Mouse (Mus musculus) adrenal gland, adult (tissue): ENCODE measurements around the gene Olfr315.
"Not testable (repeated sequence)": the region's sequence is repeated elsewhere in the genome, so short reads cannot be mapped to it uniquely, and the experiment has no call there.

Experiments
- DNase-seq, 2 experiments: peaks; one replicate each; pipeline ENCODE4 v3.0.0; 2022 to 2023; ENCODE audit warnings: low spot score in 1 of 2; ENCODE audit not compliant: inconsistent age in 2 of 2

Gene Olfr315

DNA sequence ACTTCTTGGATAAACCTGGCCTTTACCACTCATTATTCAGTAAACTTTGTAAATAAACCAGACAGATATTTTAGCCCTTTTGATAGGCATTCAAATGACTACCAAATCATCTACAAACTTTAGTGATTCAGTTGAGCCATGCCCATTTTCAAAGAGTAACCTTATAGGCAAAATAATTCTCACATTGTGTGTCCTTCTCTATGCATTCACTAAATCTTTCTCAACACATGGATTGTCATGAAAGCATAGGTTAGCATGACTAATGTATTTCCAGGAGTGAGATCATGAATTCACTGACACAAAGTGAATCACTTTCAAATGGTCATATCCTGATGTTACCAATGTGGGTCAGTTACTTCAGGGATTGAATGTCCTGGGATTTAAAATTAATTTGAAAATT, at the start of gene Olfr315:
TSS of gene Olfr315 (plus strand) at position 301 of the 400 bp plus-strand sequence.
- DNase-seq = no peak

DNA sequence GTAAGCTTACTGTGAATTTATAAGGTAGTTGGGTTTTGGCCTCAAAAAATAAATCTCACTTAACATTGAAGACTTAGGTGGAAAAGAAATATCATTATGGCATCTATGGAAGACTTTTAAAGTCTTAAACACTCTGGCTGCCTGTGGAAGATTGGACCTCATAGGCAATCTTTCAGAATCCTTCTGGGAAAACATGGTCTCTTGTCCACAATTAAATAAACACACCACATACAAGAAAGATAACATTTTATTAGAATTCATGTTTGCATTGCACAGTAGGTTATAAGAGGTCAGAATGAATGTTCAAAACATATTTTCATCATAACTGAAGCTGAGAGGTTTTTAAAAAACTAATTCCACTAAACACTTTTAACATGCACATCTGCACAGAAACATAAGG, 49.1 kb upstream of the Olfr315 start, which contains the start of gene Olfr318:
TSS of gene Olfr318 (minus strand) at position 101 of the 400 bp plus-strand sequence.
- no peak for DNase-seq

DNA sequence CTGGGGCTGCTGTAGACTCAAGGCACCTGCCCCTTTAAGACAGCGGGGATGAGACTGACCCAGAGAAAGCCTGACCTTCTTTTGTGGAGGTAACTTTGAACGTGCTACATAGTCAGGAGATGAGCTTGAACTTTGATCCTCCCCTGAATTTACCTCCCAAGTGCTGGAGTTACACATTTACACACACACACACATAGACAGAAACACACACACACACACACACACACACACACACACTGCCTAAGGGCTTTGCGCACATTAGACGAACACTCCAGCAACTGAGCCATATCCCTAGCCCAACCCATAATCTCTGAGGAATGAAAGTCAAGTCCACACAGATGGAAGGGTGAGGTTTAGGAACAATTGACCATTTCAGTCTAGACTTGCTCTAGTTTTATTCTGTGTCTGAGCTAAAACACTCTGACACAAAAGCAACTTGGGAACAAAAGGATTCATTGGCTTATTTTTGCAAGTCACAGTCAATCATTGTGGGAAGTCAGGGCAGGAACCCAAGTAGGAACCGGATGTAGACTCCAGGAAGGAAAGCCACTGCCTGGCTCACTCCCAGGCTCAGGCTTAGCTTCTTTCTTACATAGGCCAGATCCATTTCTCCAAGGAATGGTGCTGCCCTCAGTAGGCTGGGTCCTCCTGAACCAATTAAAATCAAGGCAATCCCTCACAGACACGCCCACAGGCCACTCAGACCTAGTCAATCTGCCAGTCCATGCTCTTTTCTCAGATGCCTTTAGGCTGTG, 44.9 kb upstream of the Olfr315 start:
- not testable (repeated sequence) for DNase-seq

DNA sequence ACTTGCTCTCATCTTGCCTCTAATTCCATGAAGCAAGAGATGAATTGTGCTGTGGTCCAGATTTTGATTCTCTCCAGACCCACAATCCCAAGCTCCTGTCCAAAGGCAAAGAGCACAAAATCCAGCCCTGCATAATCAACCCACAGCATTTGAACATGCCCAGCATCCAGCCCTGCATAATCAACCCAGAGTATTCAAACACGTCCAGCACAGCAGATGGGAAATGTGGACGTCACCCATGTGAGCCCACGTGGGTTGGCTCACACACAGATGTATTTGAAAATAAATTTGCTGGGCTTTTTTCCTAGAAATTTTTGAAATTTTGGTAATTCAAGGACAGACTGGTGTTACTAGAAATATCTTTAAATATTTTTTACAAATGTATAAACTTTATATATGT, 39.6 kb upstream of the Olfr315 start:
- DNase-seq = no peak

DNA sequence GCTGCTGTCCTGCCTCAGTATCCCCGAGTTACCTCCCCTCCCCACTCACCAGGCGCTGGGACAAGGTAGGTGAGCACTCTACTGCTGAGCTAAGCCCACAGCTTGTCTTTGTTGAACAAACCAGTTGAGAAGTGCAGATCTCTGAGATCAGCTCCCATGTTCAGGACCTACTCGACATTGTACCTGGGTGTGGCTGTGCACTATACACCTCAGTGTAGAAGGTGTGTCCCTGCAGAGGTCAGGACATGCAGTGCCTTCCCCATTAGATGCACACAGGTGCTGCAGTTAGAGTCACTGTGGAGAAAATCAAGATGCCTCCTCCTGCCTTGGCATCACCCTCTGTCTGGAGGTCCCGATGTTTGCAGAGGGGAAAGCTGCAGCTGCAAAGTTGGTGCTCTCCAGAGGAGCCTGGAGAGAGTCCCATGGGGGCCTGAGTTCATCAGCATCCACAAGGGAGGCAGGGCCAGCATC, 34.2 kb upstream of the Olfr315 start, which contains the start of gene Olfr317:
TSS of gene Olfr317 (minus strand) at position 421 of the 471 bp plus-strand sequence.
- DNase-seq = no peak

DNA sequence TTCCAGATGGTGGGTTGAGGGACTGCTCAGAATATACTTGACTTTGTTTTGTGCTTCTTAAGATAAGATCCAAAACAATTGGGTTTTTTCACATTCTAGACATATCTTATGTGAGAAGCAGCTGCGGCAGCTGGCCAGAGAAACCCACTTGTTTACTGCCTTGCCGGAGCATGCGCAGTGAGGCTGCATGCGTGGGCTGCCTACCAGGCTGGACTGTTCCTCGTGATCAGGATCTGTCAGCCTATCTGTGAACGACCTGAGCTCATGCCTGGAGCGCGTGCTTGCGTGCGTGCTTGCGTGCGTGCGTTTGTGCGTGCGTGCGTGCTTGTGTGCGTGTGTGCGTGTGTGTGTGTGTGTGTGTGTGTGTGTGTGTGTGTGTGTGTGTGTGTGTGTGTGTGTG, 21.9 kb upstream of the Olfr315 start:
- DNase-seq = not testable (repeated sequence)

DNA sequence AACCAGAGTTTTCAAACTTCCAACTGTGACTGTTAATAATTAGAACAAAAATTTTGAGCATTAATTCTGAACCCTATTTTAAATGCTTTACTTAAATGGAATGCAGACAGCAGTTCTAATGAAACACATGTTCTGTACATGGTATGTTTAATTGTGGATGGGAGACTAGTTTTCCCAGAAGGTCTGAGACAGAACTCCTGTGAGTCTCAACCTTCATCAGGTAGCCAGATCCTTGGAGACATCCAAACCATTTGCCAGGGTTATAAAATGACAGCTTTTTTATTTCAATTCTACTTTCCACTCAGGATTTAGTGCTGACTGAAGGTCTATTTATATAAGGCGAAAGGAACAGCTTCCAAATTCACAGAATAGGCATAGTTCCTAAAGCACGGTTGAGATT, 20.6 kb upstream of the Olfr315 start, which contains the start of gene Olfr316:
TSS of gene Olfr316 (plus strand) at position 301 of the 400 bp plus-strand sequence.
- no peak for DNase-seq

DNA sequence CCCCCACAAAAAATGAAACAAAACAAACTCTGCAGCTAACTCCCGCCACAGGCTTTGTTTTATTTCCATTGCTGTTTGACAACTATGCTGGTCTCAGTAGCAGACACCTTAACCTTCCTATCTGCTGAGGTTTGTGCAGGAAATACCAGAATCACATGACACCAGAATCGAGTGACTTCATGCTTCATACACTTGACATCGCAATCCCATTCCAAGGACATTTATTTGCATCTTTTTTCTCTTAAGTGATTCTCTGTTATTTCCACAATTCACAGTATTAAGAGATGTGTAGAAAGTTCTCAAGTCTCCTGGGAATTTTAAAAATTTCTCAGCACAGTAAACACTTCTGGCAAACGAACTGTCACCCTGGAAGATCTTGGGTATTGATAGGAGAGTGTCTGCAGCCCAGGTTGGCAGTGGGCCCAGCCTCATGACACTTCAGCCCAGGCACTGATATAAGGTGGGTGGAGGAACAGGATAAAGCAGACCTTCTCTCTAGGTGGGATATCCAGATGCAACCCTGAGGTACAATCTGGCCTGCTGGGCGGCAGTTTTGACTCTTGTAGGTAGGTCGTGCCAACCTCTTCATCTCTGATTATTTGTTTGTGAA, 9.6 kb downstream of the Olfr315 start, which contains the start of gene Olfr314:
TSS of gene Olfr314 (plus strand) at position 473 of the 610 bp plus-strand sequence.
- DNase-seq = no peak

DNA sequence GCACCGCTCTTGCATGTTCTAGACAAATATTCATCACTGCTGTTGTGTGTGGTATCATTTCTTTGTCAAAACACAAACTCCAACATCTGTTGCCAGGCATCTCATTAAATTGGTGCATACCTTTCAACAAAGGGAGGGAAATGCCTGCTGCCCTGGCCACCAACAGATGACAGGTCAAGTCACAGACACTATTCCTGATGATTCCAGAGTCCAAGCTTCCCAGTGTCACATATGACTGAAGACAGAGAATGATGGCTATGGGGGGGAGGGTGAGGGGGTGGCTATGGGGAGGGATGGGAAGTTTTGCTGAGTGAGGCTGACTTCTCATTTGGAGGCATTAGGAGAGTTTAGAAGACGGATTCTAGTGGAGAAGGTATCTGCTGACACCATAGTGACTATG, 11.2 kb downstream of the Olfr315 start:
- DNase-seq = no peak

DNA sequence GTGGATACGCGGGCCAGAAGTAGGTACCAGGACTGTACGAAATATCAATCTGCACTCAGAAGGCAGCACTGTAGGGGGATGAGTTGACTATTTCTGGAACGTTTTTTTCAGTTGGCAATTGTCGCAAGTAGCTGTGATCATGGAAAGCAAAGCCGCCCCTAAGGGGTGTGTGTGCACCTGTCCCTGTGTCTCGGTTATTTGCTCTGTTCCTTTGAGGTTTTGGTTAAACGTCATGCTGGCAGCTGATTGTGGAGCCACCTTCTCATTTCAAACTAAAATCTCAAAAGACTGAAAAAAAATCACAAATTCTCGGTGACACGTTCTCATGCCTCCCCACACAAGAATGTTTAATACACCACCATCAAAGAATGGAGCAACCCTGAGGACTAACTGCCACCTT, 14.7 kb downstream of the Olfr315 start:
- no peak for DNase-seq

DNA sequence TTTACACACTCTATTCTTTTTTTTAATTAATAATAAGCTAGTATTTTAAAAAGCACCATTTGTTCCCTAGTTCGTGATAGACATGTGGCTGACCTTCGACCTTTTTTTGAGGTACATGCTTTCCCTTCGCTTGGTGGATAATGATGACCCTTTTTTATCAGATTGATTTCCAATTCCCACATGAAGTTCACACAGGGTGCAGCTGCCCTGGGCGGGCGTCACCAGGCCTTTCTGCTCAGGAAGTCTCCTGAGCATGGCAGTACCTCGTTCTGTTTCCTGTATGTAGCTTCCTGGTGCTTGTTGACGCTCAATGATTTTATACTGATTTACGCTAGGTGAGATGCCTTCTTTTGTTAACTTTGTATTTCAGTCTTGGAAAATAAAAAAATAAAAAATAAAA, 15.4 kb downstream of the Olfr315 start:
- DNase-seq = no peak

DNA sequence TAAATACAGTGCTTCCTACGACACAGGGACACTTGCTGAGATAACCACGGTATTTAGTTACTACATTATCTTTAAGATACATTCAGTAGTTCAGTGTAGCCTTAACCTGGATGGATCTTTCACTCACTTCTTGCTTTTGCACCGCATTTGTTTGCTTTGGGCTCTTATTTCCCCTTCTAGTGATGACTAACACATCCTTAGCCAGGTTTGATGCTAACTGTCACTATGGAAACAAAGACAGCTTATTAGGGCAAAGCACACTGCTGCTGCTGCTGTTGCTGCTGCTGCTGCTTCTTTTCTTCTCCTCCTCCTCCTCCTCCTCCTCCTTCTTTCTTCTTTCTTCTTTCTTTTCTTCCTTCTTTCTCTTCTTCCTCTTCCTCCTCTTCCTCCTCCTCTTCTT, 16.5 kb downstream of the Olfr315 start:
- DNase-seq = no peak

DNA sequence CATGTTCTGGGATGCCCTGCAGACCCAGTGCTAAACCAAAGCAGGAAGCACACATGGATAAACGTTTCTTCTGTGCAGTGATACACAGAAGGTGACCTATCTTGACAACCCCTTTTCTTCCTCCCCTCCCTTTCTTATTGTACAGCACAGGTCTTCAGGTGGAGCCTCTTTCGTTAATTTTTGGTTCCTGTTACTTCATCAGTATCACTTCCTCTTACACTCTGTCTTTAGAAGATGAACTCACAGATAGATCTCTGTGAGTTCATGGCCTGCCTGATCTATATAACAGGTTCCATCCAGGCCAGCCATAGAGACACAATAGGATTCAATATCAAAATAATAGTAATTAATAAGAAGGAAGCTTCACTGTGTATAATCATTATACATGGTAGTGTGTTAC, 17.1 kb downstream of the Olfr315 start:
- DNase-seq = no peak

DNA sequence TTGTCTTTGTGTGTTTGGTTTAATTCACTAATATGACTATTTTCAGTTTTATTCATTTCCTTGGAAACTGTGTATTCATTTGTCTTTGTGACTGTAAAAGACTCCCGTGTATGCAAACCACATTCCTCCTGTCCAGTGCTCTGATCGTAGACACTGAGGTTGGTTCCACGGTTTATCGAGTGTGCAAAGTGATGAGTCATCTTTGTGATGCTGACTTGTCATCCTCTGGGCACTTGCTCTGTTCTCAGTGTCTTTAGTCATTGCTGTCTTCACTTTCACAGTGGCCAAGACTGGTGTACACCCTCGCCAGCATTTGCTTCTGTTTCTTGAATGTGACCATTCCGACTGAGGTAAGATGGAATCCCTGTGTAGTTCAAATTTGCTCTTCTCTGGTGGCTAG, 17.7 kb downstream of the Olfr315 start:
- no peak for DNase-seq

DNA sequence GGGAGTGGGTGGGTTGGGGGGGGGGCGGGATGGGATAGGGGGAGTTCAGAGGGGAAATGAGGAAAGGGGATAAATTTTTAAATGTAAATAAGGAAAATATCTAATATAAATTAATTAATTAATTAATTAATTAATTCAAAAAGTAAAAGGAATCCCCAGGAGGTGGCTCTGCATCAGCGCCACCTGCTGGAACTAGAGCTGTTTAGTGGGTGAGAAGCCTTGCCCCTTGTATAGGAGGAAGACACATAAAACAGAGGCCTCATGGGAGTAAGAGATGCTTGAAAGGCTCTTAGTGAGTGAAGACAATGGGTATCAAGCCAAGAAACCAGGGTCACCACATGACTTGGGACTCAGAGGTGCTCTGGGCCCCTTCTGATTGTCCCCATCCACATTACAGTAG, 22.9 kb downstream of the Olfr315 start:
- DNase-seq = no peak

DNA sequence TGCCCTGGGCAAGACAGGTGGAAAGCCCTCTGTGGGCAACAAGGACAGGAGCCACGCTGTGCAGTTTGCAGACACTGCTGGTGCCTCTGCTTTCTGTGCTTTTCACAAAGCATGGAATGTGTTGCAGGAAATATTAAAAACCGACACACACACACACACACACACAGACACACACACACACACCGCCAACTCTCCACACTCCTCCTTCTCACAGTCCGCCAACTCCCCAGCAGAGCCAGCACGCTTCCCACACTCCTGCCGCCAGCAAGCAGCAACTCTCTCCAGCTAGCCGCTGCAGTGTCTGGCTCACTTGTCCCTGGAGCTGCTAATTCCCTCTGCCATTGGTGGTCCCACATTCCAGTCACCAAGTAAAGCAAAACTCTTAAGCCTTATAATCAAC, 23.9 kb downstream of the Olfr315 start:
- DNase-seq = no peak

DNA sequence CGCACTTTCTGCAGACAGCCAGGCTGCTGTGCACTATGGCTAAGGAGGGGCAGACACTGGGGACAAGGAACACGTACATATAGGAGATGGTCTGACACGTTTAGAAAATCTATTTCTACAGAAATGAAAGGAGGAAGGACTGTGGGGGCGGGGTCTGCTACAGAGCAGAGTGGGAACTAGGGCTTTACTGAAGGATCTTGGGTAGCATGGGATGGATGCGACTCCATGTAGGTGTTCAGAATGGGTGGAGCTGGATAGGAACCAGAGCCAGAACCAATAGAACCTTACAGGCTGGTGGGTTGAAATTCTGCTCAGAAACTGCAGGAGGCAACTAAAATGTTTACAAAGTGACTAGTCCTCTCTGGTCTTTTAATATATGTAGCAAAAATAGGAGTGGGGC, 26.8 kb downstream of the Olfr315 start:
- no peak for DNase-seq

DNA sequence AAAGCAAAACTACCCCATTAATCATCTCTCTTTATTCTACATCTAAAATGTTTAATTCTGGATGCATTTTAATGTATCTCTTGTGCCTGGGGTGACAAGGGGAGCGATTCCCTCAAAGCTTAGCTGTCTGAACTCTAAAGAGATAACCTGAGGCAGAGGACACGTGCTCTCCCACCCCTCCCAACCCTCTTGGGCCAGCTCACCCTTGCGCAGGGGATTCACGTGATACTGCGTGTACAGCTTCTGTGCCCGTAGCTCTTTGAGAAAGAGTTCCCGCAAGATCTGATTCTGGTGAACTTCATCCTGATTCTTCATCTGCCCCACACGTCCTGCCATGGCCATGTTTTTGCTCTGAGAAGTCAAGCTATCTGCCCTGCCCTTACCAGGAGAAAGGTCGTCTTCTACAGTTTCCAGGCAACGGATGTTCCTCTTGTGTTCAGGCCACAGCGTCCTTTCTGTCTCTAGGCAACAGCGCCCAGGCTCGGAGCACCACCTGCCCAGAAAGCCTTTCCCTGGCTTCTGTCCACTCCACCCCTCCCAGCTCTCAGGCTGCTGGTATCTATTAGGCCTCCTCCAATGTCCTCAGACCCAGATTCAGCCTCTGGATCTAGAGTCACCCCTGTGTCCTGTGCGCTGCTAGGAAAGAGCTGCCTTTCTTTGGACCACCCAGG, 28.7 kb downstream of the Olfr315 start, which contains the start of gene Fam183b:
TSS of gene Fam183b (minus strand) at position 403 of the 671 bp plus-strand sequence.
- DNase-seq = peak; percentile 24 to 41

DNA sequence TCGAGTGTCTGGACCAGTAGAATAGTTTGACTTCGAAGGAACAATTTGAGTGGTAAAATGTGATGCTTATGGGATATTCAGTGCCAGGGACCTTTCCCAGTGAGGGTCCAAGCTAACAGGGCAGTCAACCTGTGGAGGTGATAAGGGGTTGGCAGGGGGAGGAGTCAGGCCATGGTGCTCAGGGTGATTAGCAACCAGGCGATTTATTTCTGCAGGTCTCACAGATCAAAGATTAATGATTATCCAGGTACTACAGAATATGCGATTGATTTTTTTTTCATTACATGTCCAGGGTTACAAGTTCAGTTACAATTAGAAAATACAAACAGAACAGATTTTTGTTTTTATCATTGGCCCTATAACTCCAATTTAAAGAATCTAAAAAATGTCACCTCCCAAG, 30.9 kb downstream of the Olfr315 start:
- DNase-seq = no peak

DNA sequence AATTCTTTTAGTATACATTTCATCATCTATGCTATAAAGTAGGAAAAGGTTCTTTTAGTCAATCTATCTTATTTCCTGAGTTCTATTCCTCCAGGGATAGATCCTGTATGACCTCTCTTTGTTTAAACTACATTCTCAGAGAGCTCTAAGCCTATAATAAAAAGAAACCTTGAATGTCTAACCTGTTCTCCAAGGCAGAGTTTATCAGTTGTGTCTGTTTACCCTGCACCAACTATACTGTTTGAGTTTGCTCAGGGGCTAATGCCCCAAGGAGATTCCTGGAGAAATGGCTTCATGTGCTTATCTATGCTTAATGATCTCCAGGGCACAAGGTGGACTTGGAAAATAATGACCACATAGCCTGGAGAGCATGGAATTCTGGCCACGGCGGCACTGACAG, 31.4 kb downstream of the Olfr315 start:
- no peak for DNase-seq

DNA sequence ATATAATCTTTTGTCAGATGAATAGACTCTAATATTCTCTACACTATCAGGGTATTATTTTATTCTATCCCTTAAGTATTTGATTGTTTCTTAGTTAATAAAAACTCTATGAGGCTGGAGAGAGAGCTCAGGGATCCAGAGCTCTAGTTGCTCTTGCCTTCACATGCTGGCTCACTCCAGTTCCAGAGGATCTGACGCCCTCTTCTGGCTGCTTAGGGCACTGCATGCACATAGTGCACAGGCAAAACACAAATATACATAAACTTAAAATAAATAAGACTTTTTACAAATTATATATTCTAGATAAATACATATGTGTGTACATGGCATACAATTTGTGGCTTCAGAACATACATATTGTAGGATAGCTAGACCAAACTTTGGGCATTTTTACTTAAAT, 39.0 kb downstream of the Olfr315 start:
- DNase-seq = no peak

DNA sequence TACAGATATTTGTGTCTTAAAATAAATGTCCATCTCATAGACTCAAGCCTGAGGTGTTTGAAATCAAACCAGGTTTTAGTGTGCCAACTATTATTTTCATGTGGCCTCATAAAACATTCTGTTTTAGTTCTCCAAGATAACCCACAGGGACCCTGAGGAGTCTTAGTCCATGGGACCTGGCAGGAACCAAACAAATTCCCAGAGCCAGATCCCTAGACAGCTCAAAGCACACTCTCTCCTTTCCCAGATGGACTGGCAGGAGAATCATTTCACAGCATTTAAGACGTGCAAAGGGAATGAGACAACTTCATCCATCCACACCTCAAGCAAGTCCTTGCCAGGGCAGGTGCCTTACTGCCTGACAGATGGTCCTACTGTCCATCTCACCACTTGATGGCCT, 41.7 kb downstream of the Olfr315 start, which contains the start of gene Olfr313:
TSS of gene Olfr313 (plus strand) at position 301 of the 400 bp plus-strand sequence.
- DNase-seq = not testable (repeated sequence)
